ENCODE assay signal across 13 mouse cellular contexts in the genomic region with DNA sequence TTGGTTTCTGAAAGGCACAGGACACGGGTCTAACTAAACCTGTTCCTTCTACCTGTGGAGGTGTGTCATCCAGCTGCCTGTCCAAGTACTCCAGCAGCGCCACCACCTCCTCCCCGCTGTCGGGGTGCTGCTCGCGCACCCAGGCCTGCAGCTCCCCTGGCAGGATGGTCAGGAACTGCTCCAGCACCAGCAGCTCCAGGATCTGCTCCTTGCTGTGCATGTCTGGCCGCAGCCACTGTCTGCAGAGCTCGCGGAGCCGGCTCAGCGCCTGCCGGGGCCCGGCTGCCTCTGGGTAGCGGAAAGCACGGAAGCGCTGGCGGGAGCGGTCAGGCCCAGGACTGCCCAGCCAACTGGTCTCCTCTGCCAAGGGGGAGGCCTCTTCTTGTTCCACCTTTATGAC. TPM values are rescaled to one million over a fixed set of nuclear protein-coding genes. Genes with fewer than 3 reads are reported as not detected.
DNase-seq lines count a peak whose midpoint lies in the region; ATAC-seq and TF ChIP-seq lines count a peak whose summit lies in the region.
"Not testable (repeated sequence)": the region's sequence is repeated elsewhere in the genome, so short reads cannot be mapped to it uniquely, and the experiment has no call there.
"Had no signal": no experiment of that assay in that cellular context is flagged by ENCODE, and none has a peak within 500 bp of the region (broad histone marks: within the 10 kb centered on the region; RNA-seq: fewer than 3 reads in every experiment).

No protein-coding gene starts in this region.

- not testable (repeated sequence) for TF ChIP-seq CTCF in hindbrain, postnatal 0 days (IDR thresholded peaks at IDR 0.05; ENCODE audit: low read depth); midbrain, postnatal 0 days (IDR thresholded peaks at IDR 0.05)

- 0 out of 2 replicates have a peak overlapping the region, but pooled peaks have one; percentile 79 for H3K27ac ChIP-seq in brown adipose tissue, adult 24 weeks (replicated peaks; ENCODE audit: low read depth, low read length)
- H3K27ac ChIP-seq in embryonic facial prominence, embryonic 12.5 days; hindbrain, postnatal 0 days; lung, embryonic 15.5 days; midbrain, postnatal 0 days (ENCODE audit: low read depth, low read length): not testable (repeated sequence)

- not testable (repeated sequence) for H3K9me3 ChIP-seq in embryonic facial prominence, embryonic 12.5 days; hindbrain, postnatal 0 days (ENCODE audit: low read length); lung, embryonic 15.5 days; midbrain, postnatal 0 days (ENCODE audit: low read length)

- not testable (repeated sequence) for H3K4me1 ChIP-seq in brown adipose tissue, adult 24 weeks (ENCODE audit: control insufficient read depth, insufficient read depth, insufficient read length, low read length); embryonic facial prominence, embryonic 12.5 days; hindbrain, postnatal 0 days (ENCODE audit: insufficient read depth, low read length); lung, embryonic 15.5 days; midbrain, postnatal 0 days (ENCODE audit: insufficient read depth, low read length)

- H3K4me3 ChIP-seq in brown adipose tissue, adult 24 weeks (ENCODE audit: insufficient read depth, low read depth, low read length); embryonic facial prominence, embryonic 12.5 days; hindbrain, postnatal 0 days (ENCODE audit: low read length); lung, embryonic 15.5 days; midbrain, postnatal 0 days (ENCODE audit: low read depth, low read length): not testable (repeated sequence)

- H3K9ac ChIP-seq in embryonic facial prominence, embryonic 12.5 days; hindbrain, postnatal 0 days (replicated peaks; ENCODE audit: low read length); lung, embryonic 15.5 days; midbrain, postnatal 0 days (replicated peaks; ENCODE audit: low read length, poor library complexity, severe bottlenecking): not testable (repeated sequence)

- peak; percentile 93 for DNase-seq in heart, adult 11 months
- DNase-seq in hindbrain, postnatal 0 days (ENCODE audit: low spot score); midbrain, postnatal 0 days (ENCODE audit: low spot score): not testable (repeated sequence)
- peak; percentile 12 to 48 for DNase-seq in kidney, postnatal 36 days
- peak; percentile 16 for DNase-seq in urinary bladder, postnatal 14 days (ENCODE audit: low spot score)

- not testable (repeated sequence) for H3K4me2 ChIP-seq in embryonic facial prominence, embryonic 12.5 days (replicated peaks); hindbrain, postnatal 0 days (ENCODE audit: low read depth, low read length); lung, embryonic 15.5 days; midbrain, postnatal 0 days (ENCODE audit: low read depth, low read length, poor library complexity, severe bottlenecking)

- 87% methylated on average over 18 of the region's 18 CpGs for WGBS in embryonic facial prominence, embryonic 12.5 days
- WGBS in hindbrain, postnatal 0 days, result 93% methylated on average over 16 of the region's 18 CpGs
- WGBS in lung, embryonic 15.5 days, result 94% methylated on average over 18 of the region's 18 CpGs
- WGBS in midbrain, postnatal 0 days, result 98% methylated on average over 6 of the region's 18 CpGs

- peaks cover 63% of the 10 kb centered on the region for H3K36me3 ChIP-seq in embryonic facial prominence, embryonic 12.5 days
- H3K36me3 ChIP-seq in hindbrain, postnatal 0 days (ENCODE audit: insufficient read depth, low read length), result peaks cover 37% of the 10 kb centered on the region
- peaks cover 57% of the 10 kb centered on the region for H3K36me3 ChIP-seq in lung, embryonic 15.5 days
- peaks cover 30% of the 10 kb centered on the region for H3K36me3 ChIP-seq in midbrain, postnatal 0 days (ENCODE audit: insufficient read depth, low read length)

- ATAC-seq in embryonic facial prominence, embryonic 12.5 days (ENCODE audit: insufficient number of reproducible peaks, insufficient read depth, low FRiP score, low TSS enrichment), result 0 out of 2 replicates have a peak, but pooled peaks have one; percentile 47
- ATAC-seq in hindbrain, postnatal 0 days, result peak; percentile 47; the same call in 1 of the 2 replicates
- 0 out of 2 replicates have a peak, but pooled peaks have one; percentile 31 for ATAC-seq in lung, embryonic 15.5 days (ENCODE audit: borderline replicate concordance, extremely low read depth, low FRiP score, low TSS enrichment)
- 0 out of 2 replicates have a peak, but pooled peaks have one; percentile 49 for ATAC-seq in midbrain, postnatal 0 days (ENCODE audit: low FRiP score)

- not testable (repeated sequence) for H3K27me3 ChIP-seq in embryonic facial prominence, embryonic 12.5 days; hindbrain, postnatal 0 days (ENCODE audit: insufficient read depth, low read length); lung, embryonic 15.5 days; midbrain, postnatal 0 days (ENCODE audit: insufficient read depth, low read length)

RNA-seq across cellular contexts. Expression of gene Zkscan3, which starts 6.5 kb away (rescaled TPM):
- 22.9 and 36.8 TPM in 2 replicates for polyA plus RNA-seq in brown adipose tissue, adult 24 weeks (2012; ENCODE audit: insufficient read depth, insufficient read length, missing spikeins)
- polyA plus RNA-seq in embryonic facial prominence, embryonic 12.5 days (2016; fragmentation: Nextera tagmentation; extraction: Ambion mirVana), result 101 and 103 TPM in 2 replicates
- total RNA-seq in hindbrain, postnatal 0 days (2014; rRNA removed), result 36.4 and 47.1 TPM in 2 replicates
- 45.9 and 48.2 TPM in 2 replicates for polyA plus RNA-seq in hindbrain, postnatal 0 days (2015; fragmentation: Nextera tagmentation; extraction: Ambion mirVana)
- polyA plus RNA-seq in lung, embryonic 15.5 days (2015; fragmentation: Nextera tagmentation; extraction: Ambion mirVana), result 83.4 and 90.4 TPM in 2 replicates
- 32.9 and 40.4 TPM in 2 replicates for total RNA-seq in midbrain, postnatal 0 days (2014; rRNA removed)
- 37.9 and 40.4 TPM in 2 replicates for polyA plus RNA-seq in midbrain, postnatal 0 days (2015; fragmentation: Nextera tagmentation; extraction: Ambion mirVana)

RNA-seq across cellular contexts. Expression of gene Zscan12, which starts 33.4 kb away (rescaled TPM):
- 2.5 and 3.3 TPM in 2 replicates for polyA plus RNA-seq in brown adipose tissue, adult 24 weeks (2012; ENCODE audit: insufficient read depth, insufficient read length, missing spikeins)
- 17.4 and 19.2 TPM in 2 replicates for polyA plus RNA-seq in embryonic facial prominence, embryonic 12.5 days (2016; fragmentation: Nextera tagmentation; extraction: Ambion mirVana)
- 4.0 and 5.3 TPM in 2 replicates for total RNA-seq in hindbrain, postnatal 0 days (2014; rRNA removed)
- polyA plus RNA-seq in hindbrain, postnatal 0 days (2015; fragmentation: Nextera tagmentation; extraction: Ambion mirVana), result 7.7 and 8.1 TPM in 2 replicates
- polyA plus RNA-seq in lung, embryonic 15.5 days (2015; fragmentation: Nextera tagmentation; extraction: Ambion mirVana), result 12.6 and 13.3 TPM in 2 replicates
- total RNA-seq in midbrain, postnatal 0 days (2014; rRNA removed), result 5.0 and 6.4 TPM in 2 replicates
- 7.2 and 7.8 TPM in 2 replicates for polyA plus RNA-seq in midbrain, postnatal 0 days (2015; fragmentation: Nextera tagmentation; extraction: Ambion mirVana)

RNA-seq across cellular contexts. Expression of gene Pgbd1, which starts 44.8 kb away (rescaled TPM):
- 0.42 TPM in 1 of 2 replicates, not detected in the other for polyA plus RNA-seq in brown adipose tissue, adult 24 weeks (2012; ENCODE audit: insufficient read depth, insufficient read length, missing spikeins)
- 3.3 and 4.2 TPM in 2 replicates for polyA plus RNA-seq in embryonic facial prominence, embryonic 12.5 days (2016; fragmentation: Nextera tagmentation; extraction: Ambion mirVana)
- 3.3 and 6.3 TPM in 2 replicates for total RNA-seq in hindbrain, postnatal 0 days (2014; rRNA removed)
- 2.0 and 2.1 TPM in 2 replicates for polyA plus RNA-seq in hindbrain, postnatal 0 days (2015; fragmentation: Nextera tagmentation; extraction: Ambion mirVana)
- polyA plus RNA-seq in lung, embryonic 15.5 days (2015; fragmentation: Nextera tagmentation; extraction: Ambion mirVana), result 2.8 and 3.0 TPM in 2 replicates
- total RNA-seq in midbrain, postnatal 0 days (2014; rRNA removed), result 2.8 and 3.3 TPM in 2 replicates
- 1.9 TPM in 2 replicates for polyA plus RNA-seq in midbrain, postnatal 0 days (2015; fragmentation: Nextera tagmentation; extraction: Ambion mirVana)

RNA-seq across cellular contexts. Expression of gene Olfr1367, which starts 49.3 kb away (rescaled TPM):
- not detected in 2 replicates for polyA plus RNA-seq in brown adipose tissue, adult 24 weeks (2012; ENCODE audit: insufficient read depth, insufficient read length, missing spikeins)
- not detected in 2 replicates for polyA plus RNA-seq in embryonic facial prominence, embryonic 12.5 days (2016; fragmentation: Nextera tagmentation; extraction: Ambion mirVana)
- not detected in 2 replicates for total RNA-seq in hindbrain, postnatal 0 days (2014; rRNA removed)
- polyA plus RNA-seq in hindbrain, postnatal 0 days (2015; fragmentation: Nextera tagmentation; extraction: Ambion mirVana), result not detected in 2 replicates
- not detected in 2 replicates for polyA plus RNA-seq in lung, embryonic 15.5 days (2015; fragmentation: Nextera tagmentation; extraction: Ambion mirVana)
- not detected in 2 replicates for total RNA-seq in midbrain, postnatal 0 days (2014; rRNA removed)
- not detected in 2 replicates for polyA plus RNA-seq in midbrain, postnatal 0 days (2015; fragmentation: Nextera tagmentation; extraction: Ambion mirVana)
- total RNA-seq: layer of hippocampus, adult 18-20 months had no signal
- polyA plus RNA-seq: cortical plate, adult 2 months; heart, embryonic 11.5 days; limb, embryonic 14.5 days; midbrain, embryonic 10.5 days had no signal

RNA-seq across cellular contexts. Expression of gene Zscan26, which starts 57.5 kb away (rescaled TPM):
- polyA plus RNA-seq in brown adipose tissue, adult 24 weeks (2012; ENCODE audit: insufficient read depth, insufficient read length, missing spikeins), result 16.1 and 18.3 TPM in 2 replicates
- 30.5 and 34.4 TPM in 2 replicates for polyA plus RNA-seq in embryonic facial prominence, embryonic 12.5 days (2016; fragmentation: Nextera tagmentation; extraction: Ambion mirVana)
- total RNA-seq in hindbrain, postnatal 0 days (2014; rRNA removed), result 18.8 and 18.9 TPM in 2 replicates
- 19.4 and 23.5 TPM in 2 replicates for polyA plus RNA-seq in hindbrain, postnatal 0 days (2015; fragmentation: Nextera tagmentation; extraction: Ambion mirVana)
- polyA plus RNA-seq in lung, embryonic 15.5 days (2015; fragmentation: Nextera tagmentation; extraction: Ambion mirVana), result 31.3 and 33.8 TPM in 2 replicates
- 22.6 and 25.8 TPM in 2 replicates for total RNA-seq in midbrain, postnatal 0 days (2014; rRNA removed)
- 19.4 and 20.1 TPM in 2 replicates for polyA plus RNA-seq in midbrain, postnatal 0 days (2015; fragmentation: Nextera tagmentation; extraction: Ambion mirVana)
